Mouse (Mus musculus) limb, embryonic 12.5 days (tissue): ENCODE measurements at regions not wholly inside any gene's neighbourhood (a gene's known extent, or its start where the extent isn't known, plus 50 kb on each side); places are given as distances from the start of the nearest gene placed in this dataset.

Source experiments
- ATAC-seq: fragments of 200-750 bp; cut with Nextera tagmentation; 2 replicates; pipeline ENCODE4 v1.8.0; 2017; ENCODE audit warnings: low read depth, moderate TSS enrichment; ENCODE audit not compliant: insufficient number of reproducible peaks, insufficient read depth, low FRiP score, low TSS enrichment
- H3K27ac ChIP-seq: fragments of 300-500 bp; sonication (generic); 2 replicates; pipeline ENCODE4 v1.5.1; 2016; ENCODE audit warnings: mild to moderate bottlenecking, moderate library complexity
- H3K27me3 ChIP-seq: fragments of 300-500 bp; sonication (generic); 2 replicates; pipeline ENCODE4 v1.6.1; 2016; ENCODE audit warnings: mild to moderate bottlenecking, moderate library complexity
- H3K36me3 ChIP-seq: fragments of 300-500 bp; sonication (generic); 2 replicates; pipeline ENCODE4 v1.6.1; 2016; ENCODE audit warnings: mild to moderate bottlenecking, moderate library complexity
- H3K4me1 ChIP-seq: fragments of 300-500 bp; sonication (generic); replicated peaks from 2 replicates; pipeline ENCODE4 v1.6.1; 2016
- H3K4me2 ChIP-seq: fragments of 300-500 bp; sonication (generic); 2 replicates; pipeline ENCODE4 v1.6.1; 2016; ENCODE audit warnings: mild to moderate bottlenecking, moderate library complexity
- H3K4me3 ChIP-seq: fragments of 300-500 bp; sonication (generic); replicated peaks from 2 replicates; pipeline ENCODE4 v1.5.1; 2016; ENCODE audit warnings: mild to moderate bottlenecking
- H3K9ac ChIP-seq: fragments of 300-500 bp; sonication (generic); replicated peaks from 2 replicates; pipeline ENCODE4 v1.6.1; 2016; ENCODE audit warnings: mild to moderate bottlenecking, moderate library complexity
- H3K9me3 ChIP-seq: fragments of 300-500 bp; sonication (generic); 2 replicates; pipeline ENCODE4 v1.6.1; 2016; ENCODE audit warnings: mild to moderate bottlenecking, moderate library complexity
- WGBS: fragments of 180-500 bp; shearing (Covaris S2); methylation state at CpG from one replicate; pipeline ENCODE4 v1.1.7; 2016; 5-methylcytosine and 5-hydroxymethylcytosine counted together

DNA sequence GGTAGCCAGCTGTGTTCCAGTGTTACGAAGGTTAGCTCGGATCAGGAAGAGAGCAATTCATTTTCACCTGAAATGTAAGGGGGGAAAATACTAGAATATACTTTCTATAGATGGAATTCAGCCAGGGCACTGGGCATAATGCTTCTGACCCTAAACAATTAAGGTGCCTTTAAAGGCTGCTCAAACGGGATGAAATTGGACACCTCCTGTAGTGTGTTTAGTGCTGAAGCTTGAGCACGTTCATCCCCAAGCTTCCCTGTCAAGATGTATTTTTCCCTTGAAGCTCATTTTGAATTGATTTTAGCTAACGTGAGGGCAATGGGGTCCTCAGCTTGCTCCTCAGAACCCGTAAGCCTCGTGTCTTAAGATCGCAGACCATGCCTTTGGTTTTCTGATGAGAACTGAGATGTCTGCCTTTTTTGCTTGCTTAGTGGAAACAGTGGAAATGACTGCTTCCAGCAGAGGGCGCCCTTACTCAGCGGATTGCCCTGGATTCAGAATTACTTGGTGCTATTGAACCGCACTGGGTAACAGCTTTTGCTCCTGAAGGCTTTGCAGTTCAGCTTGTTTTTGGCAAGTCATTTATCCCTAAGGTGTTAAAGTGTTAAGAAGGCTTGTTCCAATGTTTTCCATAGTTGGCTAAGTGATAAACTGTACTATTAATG, 74.6 kb upstream of the Fermt1 start:
- no peak overlapping the region for H3K27ac ChIP-seq
- peak overlapping the region; percentile 47 for H3K4me2 ChIP-seq
- no peak overlapping the region for H3K9ac ChIP-seq
- no peaks in the 10 kb centered on the region for H3K36me3 ChIP-seq
- 18% methylated on average over 11 of the region's 11 CpGs for WGBS
- H3K4me1 ChIP-seq = no peaks in the 10 kb centered on the region; the same call in 1 of the 2 replicates
- H3K9me3 ChIP-seq = no peaks in the 10 kb centered on the region
- H3K4me3 ChIP-seq = no peak overlapping the region
- ATAC-seq = peak; percentile 47; the same call in 1 of the 2 replicates
- peaks cover 20% of the 10 kb centered on the region for H3K27me3 ChIP-seq

DNA sequence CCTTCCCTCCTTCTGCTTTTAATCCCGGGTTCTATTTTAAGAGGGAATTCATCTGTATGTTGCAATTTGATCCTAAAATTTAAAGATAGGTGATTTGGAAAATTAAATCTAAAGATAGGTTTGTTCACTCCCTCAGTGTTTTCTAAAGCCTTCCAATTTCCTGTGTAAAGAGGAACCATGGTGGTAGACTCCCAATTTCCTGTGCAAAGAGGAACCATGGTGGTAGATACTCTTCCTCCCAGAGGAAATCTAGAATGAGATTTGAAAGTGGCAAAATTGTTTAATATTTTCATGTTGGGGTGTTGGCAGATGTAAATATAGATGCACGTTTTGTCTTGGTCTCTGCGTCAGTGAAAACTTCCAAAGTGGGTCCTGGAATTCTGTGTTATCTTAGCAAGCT, 75.5 kb upstream of the Fermt1 start:
- no peak overlapping the region for H3K4me2 ChIP-seq
- H3K4me1 ChIP-seq = no peaks in the 10 kb centered on the region; the same call in 1 of the 2 replicates
- H3K9ac ChIP-seq = no peak overlapping the region
- no peak overlapping the region for H3K27ac ChIP-seq
- H3K36me3 ChIP-seq = no peaks in the 10 kb centered on the region
- 83% methylated on average over 3 of the region's 3 CpGs for WGBS
- no peak overlapping the region for H3K4me3 ChIP-seq
- ATAC-seq = no peak
- no peaks in the 10 kb centered on the region for H3K9me3 ChIP-seq
- peaks cover 20% of the 10 kb centered on the region for H3K27me3 ChIP-seq

DNA sequence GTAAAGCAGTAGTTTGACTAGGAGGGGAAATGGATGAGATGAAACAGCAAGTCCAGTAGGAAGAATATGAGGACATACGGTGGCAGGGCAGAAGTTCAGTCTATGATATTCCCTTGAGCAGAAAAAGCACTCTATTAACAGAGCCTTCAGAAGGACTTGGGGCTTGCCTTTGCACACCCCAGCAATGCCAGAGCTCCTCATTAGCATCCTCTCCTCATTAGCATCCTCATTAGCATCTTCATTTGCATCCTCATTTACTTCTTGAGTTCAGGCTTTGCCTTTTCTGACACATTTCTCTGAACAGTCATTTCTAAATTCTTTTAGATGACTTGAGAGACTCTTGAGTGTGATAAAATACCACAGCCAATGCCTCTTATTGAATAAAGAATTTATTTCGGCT, 81.3 kb upstream of the Fermt1 start:
- 82% methylated on average over 2 of the region's 2 CpGs for WGBS
- ATAC-seq = no peak
- no peak overlapping the region for H3K27ac ChIP-seq
- H3K27me3 ChIP-seq = peaks cover 8% of the 10 kb centered on the region
- no peaks in the 10 kb centered on the region for H3K36me3 ChIP-seq
- H3K4me1 ChIP-seq = no peaks in the 10 kb centered on the region
- H3K4me3 ChIP-seq = no peak overlapping the region
- H3K4me2 ChIP-seq = no peak overlapping the region
- no peak overlapping the region for H3K9ac ChIP-seq
- H3K9me3 ChIP-seq = no peaks in the 10 kb centered on the region

DNA sequence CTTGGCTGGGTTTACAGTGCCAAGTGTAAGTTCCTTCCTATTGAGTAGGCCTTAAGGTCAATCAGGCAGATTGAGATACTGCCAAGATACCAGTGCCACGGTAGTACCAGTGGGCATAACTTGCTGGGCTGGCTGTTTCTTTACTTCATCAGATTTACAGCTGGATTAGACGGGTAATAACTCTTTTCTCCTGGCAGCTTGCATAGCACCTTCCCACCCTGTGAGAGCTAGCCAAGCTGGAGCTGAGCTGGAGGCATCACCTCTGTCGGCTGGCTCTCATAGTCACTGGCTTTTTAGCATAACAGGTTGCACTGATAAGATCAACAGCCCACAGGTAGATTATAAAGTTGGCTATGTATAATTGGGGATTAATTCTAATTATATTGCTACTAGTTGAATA, 89.7 kb upstream of the Fermt1 start:
- no peaks in the 10 kb centered on the region for H3K4me1 ChIP-seq
- no peak overlapping the region for H3K4me2 ChIP-seq
- H3K4me3 ChIP-seq = no peak overlapping the region
- no peak overlapping the region for H3K9ac ChIP-seq
- H3K36me3 ChIP-seq = no peaks in the 10 kb centered on the region
- no peak for ATAC-seq
- no peaks in the 10 kb centered on the region for H3K9me3 ChIP-seq
- H3K27me3 ChIP-seq = no peaks in the 10 kb centered on the region
- no peak overlapping the region for H3K27ac ChIP-seq
- 64% methylated on average over 3 of the region's 3 CpGs for WGBS

DNA sequence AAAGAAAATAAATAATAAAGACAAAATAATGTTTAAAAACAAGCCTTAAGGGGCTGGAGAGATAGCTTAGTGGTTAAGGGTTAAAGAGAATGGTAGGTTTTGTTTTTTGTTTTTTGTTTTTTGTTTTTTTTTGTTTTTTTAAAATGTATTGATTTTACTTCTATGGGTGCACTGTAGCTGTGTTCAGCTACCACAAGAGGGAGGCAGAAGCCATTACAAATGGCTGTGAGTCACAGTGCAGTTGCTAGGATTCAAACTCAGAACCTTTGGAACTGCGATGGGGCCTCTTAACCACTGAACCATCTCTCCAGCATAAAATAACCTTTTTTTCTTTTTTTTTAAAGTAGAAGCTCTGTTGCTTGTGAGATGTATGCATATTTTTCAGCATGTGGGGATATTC, 95.0 kb upstream of the Fermt1 start:
- no peak overlapping the region for H3K4me3 ChIP-seq
- H3K9ac ChIP-seq = no peak overlapping the region

DNA sequence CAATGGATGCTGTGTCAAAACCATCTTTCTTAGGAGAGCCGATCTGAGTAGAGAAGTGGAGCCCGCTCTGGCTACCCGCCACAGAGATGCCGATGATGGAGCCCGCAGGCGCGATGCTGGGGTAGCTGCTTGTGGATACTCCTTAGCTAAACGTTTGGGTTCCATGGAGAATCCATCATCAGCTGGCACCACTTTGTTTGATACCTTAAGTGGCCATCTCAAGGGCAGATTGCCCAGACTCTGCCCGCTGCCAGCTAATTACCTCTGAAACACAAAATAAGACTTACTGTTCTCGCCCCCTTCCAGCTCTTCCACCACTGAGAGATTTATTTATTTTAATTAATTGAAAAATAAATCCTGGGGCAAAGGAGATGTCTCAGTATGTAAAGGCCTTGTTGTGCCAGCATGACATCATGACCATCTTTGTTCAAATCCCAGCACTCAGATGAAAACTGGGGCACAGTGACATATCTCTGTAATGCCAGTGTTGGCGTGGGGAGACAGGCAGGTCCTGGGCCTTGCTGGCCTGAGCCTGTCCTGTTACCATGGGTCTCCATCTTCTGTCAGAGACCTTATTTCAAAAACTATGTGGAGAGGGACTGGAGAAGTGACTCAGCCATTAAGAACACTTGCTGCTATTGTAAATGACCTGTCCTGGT, 132.1 kb upstream of the Fermt1 start:
- H3K4me3 ChIP-seq = no peak overlapping the region
- H3K4me1 ChIP-seq = no peaks in the 10 kb centered on the region
- no peaks in the 10 kb centered on the region for H3K36me3 ChIP-seq
- H3K4me2 ChIP-seq = no peak overlapping the region
- WGBS = 88% methylated on average over 11 of the region's 11 CpGs
- H3K9me3 ChIP-seq = no peaks in the 10 kb centered on the region
- no peaks in the 10 kb centered on the region for H3K27me3 ChIP-seq
- no peak overlapping the region for H3K9ac ChIP-seq
- no peak overlapping the region for H3K27ac ChIP-seq
- ATAC-seq = no peak

More for the DNA sequence above, 95.0 kb upstream of the Fermt1 start:
- no peak for ATAC-seq
- no peaks in the 10 kb centered on the region for H3K9me3 ChIP-seq
- 84% methylated on average over 1 of the region's 1 CpGs for WGBS
- no peaks in the 10 kb centered on the region for H3K4me1 ChIP-seq
- H3K27me3 ChIP-seq = no peaks in the 10 kb centered on the region
- no peak overlapping the region for H3K27ac ChIP-seq
- H3K4me2 ChIP-seq = no peak overlapping the region
- no peaks in the 10 kb centered on the region for H3K36me3 ChIP-seq

DNA sequence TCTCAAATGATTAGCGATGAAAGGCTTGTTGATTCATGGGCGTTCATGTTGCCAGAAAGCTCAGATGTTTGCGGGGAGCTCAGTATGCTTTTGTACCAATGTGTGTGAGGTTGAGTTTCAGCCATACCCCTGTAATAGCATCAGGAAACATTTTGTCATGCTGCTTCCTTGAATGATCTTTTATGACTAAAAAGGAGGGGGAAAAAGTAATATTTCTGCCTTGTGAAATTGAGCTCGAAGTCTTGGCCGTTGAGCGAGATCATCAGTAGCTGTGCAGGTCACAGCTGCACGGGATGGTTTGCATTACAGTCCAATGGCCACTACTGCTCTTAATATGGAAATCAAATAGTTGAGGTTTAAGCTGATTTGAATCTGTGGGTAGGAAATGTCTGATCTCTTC, 145.3 kb upstream of the Fermt1 start:
- no peak overlapping the region for H3K9ac ChIP-seq
- 72% methylated on average over 7 of the region's 7 CpGs for WGBS
- H3K4me1 ChIP-seq = no peaks in the 10 kb centered on the region
- no peak overlapping the region for H3K27ac ChIP-seq
- no peak for ATAC-seq
- no peaks in the 10 kb centered on the region for H3K9me3 ChIP-seq
- H3K4me3 ChIP-seq = no peak overlapping the region
- H3K4me2 ChIP-seq = no peak overlapping the region
- no peaks in the 10 kb centered on the region for H3K36me3 ChIP-seq
- H3K27me3 ChIP-seq = no peaks in the 10 kb centered on the region

DNA sequence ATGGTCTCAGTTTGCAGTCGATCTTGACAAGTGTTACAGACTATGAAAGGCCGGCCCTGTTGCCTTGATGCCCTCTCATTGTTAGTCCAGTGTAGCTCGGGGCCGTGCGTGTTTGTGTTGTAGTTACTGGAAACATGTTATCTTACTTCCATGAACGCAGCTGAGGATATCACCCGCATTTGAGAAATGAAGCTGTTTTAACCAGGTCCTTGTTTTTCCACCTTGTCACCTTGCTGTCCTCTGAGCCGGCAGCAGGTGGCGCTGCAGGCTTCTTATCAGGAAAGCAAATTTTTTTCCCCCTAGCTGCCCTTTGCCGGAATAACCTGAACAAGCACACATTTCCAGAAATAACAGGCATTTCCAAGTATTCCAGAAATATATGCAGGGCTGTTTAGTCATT, 167.9 kb upstream of the Fermt1 start:
- no peak overlapping the region for H3K27ac ChIP-seq
- no peak overlapping the region for H3K4me3 ChIP-seq
- no peaks in the 10 kb centered on the region for H3K9me3 ChIP-seq
- no peak overlapping the region for H3K4me2 ChIP-seq
- peaks cover 31% of the 10 kb centered on the region for H3K27me3 ChIP-seq
- no peaks in the 10 kb centered on the region for H3K36me3 ChIP-seq
- 25% methylated on average over 10 of the region's 10 CpGs for WGBS
- no peak for ATAC-seq
- H3K4me1 ChIP-seq = peaks cover 10% of the 10 kb centered on the region
- H3K9ac ChIP-seq = no peak overlapping the region

DNA sequence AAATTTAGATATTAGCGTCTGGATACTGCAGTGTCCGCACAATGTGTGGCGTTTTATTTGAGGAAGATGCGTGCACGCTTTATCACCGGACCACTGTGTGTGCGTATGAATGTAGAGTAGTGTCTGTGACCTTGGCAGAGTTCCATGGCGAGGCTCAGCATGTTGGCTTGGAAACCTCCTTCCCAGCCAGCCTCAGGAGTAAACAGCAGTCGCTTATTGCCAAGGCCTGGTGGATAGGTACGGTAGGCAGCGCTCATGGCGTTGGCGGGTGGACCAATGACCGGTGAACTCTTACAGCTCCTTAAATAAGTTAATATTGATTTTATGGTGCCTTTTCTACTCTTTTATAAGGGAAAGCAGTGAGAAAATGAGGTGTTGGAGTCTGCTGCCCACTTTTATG, 172.9 kb upstream of the Fermt1 start:
- Histone ChIP-seq H3K27me3 (peaks cover 41% of the 10 kb centered on the region), H3K4me2 (no peak overlapping the region), H3K9ac (no peak overlapping the region), H3K27ac (no peak overlapping the region), H3K4me1 (peaks cover 11% of the 10 kb centered on the region), H3K36me3 (no peaks in the 10 kb centered on the region), H3K9me3 (no peaks in the 10 kb centered on the region), H3K4me3 (no peak overlapping the region)
- 58% methylated on average over 14 of the region's 14 CpGs for WGBS
- peak; percentile 78 for ATAC-seq

DNA sequence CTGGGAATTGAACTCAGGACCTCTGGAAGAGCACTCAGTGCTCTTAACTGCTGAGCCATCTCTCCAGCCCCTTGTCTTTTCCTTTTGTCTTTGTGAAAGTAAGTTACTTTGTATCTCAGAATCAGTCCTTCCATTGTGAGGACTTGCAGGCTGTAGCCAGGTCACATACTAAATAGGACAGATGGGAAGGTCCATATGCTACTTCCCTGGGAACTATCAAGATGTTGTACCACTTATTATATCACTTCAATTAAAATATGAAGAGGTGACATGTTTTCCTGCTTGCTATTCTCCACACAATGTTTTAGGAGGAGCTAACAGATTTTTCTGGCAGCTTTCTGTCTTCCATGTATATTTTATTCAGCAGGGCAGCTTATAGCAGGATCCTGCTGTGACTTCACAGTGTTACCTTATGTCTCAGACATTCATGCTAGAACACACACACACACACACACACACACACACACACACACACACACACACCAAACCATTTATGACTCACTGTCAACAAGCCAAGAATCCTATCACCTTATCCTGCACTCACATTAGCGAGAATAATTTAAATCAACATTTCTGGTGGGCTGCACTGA, 179.6 kb upstream of the Fermt1 start:
- H3K4me3 ChIP-seq = no peak overlapping the region
- 93% methylated on average over 1 of the region's 1 CpGs for WGBS
- ATAC-seq = no peak

DNA sequence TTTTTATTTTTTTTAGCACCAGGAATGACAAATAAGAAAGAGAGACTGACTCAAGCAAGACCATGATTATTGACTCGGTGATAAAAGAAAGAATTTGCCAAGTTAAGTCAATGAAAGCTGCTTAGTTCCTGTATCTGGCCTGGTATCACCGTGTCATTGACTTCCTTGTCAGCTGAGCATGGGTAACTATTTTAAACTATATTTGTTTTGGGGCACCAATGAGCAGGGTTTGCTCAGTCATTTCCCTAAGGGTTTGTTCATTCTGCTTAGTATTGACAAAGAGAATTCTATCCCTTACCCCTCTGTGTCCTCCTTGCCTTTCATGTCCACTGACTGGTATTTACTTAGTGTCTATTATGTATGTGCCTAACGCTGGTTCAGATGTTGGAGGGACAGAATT, 189.2 kb upstream of the Fermt1 start:
- H3K9me3 ChIP-seq = no peaks in the 10 kb centered on the region
- H3K27me3 ChIP-seq = peaks cover 26% of the 10 kb centered on the region
- H3K36me3 ChIP-seq = no peaks in the 10 kb centered on the region
- peaks cover 8% of the 10 kb centered on the region for H3K4me1 ChIP-seq
- H3K9ac ChIP-seq = no peak overlapping the region
- no peak overlapping the region for H3K4me2 ChIP-seq
- 59% methylated on average over 3 of the region's 3 CpGs for WGBS
- H3K4me3 ChIP-seq = no peak overlapping the region
- ATAC-seq = no peak
- H3K27ac ChIP-seq = no peak overlapping the region

More for the DNA sequence above, 179.6 kb upstream of the Fermt1 start:
- no peak overlapping the region for H3K9ac ChIP-seq
- no peaks in the 10 kb centered on the region for H3K36me3 ChIP-seq
- no peak overlapping the region for H3K27ac ChIP-seq
- no peaks in the 10 kb centered on the region for H3K9me3 ChIP-seq
- H3K4me1 ChIP-seq = no peaks in the 10 kb centered on the region
- H3K27me3 ChIP-seq = peaks cover 40% of the 10 kb centered on the region
- no peak overlapping the region for H3K4me2 ChIP-seq
